Mouse (Mus musculus) midbrain, embryonic 13.5 days (tissue): ENCODE measurements around the gene Rtl3. TPM values are rescaled to one million over a fixed set of nuclear protein-coding genes. Genes with fewer than 3 reads are reported as not detected.

Experiments used
- ATAC-seq: fragments of 200-750 bp; cut with Nextera tagmentation; 2 replicates; pipeline ENCODE4 v1.8.0; 2017; ENCODE audit warnings: mild to moderate bottlenecking, moderate TSS enrichment, moderate library complexity
- H3K27ac ChIP-seq: fragments of 300-500 bp; sonication (generic); 2 replicates; pipeline ENCODE4 v1.5.1; 2015; ENCODE audit warnings: inconsistent platforms, mild to moderate bottlenecking, moderate library complexity
- H3K27me3 ChIP-seq: fragments of 300-500 bp; sonication (generic); 2 replicates; pipeline ENCODE4 v1.6.1; 2015; ENCODE audit warnings: mild to moderate bottlenecking, inconsistent platforms
- H3K36me3 ChIP-seq: fragments of 300-500 bp; sonication (generic); 2 replicates; pipeline ENCODE4 v1.6.1; 2015; ENCODE audit warnings: mild to moderate bottlenecking, inconsistent platforms
- H3K4me1 ChIP-seq: fragments of 300-500 bp; sonication (generic); replicated peaks from 2 replicates; pipeline ENCODE4 v1.6.1; 2015; ENCODE audit warnings: inconsistent platforms
- H3K4me2 ChIP-seq: fragments of 300-500 bp; sonication (generic); replicated peaks from 2 replicates; pipeline ENCODE4 v1.6.1; 2015; ENCODE audit warnings: moderate library complexity, mild to moderate bottlenecking, inconsistent platforms
- H3K4me3 ChIP-seq: fragments of 300-500 bp; sonication (generic); replicated peaks from 2 replicates; pipeline ENCODE4 v1.5.1; 2015; ENCODE audit warnings: mild to moderate bottlenecking, inconsistent platforms
- H3K9ac ChIP-seq: fragments of 300-500 bp; sonication (generic); replicated peaks from 2 replicates; pipeline ENCODE4 v1.6.1; 2015; ENCODE audit warnings: mild to moderate bottlenecking, inconsistent platforms
- H3K9me3 ChIP-seq: fragments of 300-500 bp; sonication (generic); 2 replicates; pipeline ENCODE4 v1.6.1; 2016; ENCODE audit warnings: mild to moderate bottlenecking, inconsistent platforms
- WGBS: fragments of 180-500 bp; shearing (Covaris S2); methylation state at CpG from one replicate; pipeline ENCODE4 v1.1.7; 2015; 5-methylcytosine and 5-hydroxymethylcytosine counted together
- polyA plus RNA-seq: library from polyadenylated mRNA; unstranded; fragments of >200 nt; fragmentation: Nextera tagmentation; extraction: Ambion mirVana; gene quantifications from 2 replicates; pipeline ENCODE4 v1.2.1, GENCODE M21; 2015

The Rtl3 gene
- polyA plus RNA-seq, result 0.53 and 0.74 TPM in 2 replicates

DNA sequence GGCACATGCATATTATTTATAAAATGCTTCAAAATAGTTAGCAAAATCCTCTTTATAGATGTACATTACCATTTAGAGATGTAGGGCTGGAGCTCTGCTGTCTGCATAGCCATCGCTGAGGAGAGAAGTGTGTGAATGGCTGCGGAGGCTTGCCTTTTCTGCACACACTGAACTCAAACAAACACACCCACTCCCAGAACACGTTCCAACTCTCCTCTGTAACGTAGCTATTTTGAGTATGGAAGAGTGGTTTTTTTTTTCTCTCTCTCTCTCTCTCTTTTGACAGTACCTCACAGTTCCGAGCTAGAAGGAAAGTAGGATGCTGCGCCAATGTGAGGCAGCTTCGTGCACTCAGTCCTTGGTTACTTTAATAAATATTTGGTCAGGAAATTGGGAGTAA lies at the start of gene Rtl3:
Rtl3 (minus strand) TSS at position 236 of the 400 bp plus-strand sequence.
- H3K4me1 ChIP-seq, result no peaks in the 10 kb centered on the region
- WGBS, result 76% methylated on average over 7 of the region's 7 CpGs
- no peak within 1 kb of the TSS for H3K9ac ChIP-seq
- peaks cover 5% of the 10 kb centered on the region; the same call in 1 of the 2 replicates for H3K9me3 ChIP-seq
- H3K27ac ChIP-seq, result no peak within 1 kb of the TSS
- H3K27me3 ChIP-seq, result no peaks in the 10 kb centered on the region
- H3K36me3 ChIP-seq, result no peaks in the 10 kb centered on the region
- H3K4me2 ChIP-seq, result no peak within 1 kb of the TSS
- no peak for ATAC-seq
- no peak within 1 kb of the TSS for H3K4me3 ChIP-seq

GRCm38 (mm10) chrX:106872315-106872714 lies 31.9 kb upstream of the Rtl3 start:
- WGBS, result 56% methylated on average over 4 of the region's 4 CpGs
- H3K27me3 ChIP-seq, result no peaks in the 10 kb centered on the region; the same call in 1 of the 2 replicates
- no peak for ATAC-seq
- no peaks in the 10 kb centered on the region for H3K9me3 ChIP-seq
- no peaks in the 10 kb centered on the region for H3K36me3 ChIP-seq
- H3K4me3 ChIP-seq, result no peak overlapping the region
- H3K4me1 ChIP-seq, result no peaks in the 10 kb centered on the region
- H3K4me2 ChIP-seq, result no peak overlapping the region
- no peak overlapping the region for H3K9ac ChIP-seq
- no peak overlapping the region for H3K27ac ChIP-seq

DNA sequence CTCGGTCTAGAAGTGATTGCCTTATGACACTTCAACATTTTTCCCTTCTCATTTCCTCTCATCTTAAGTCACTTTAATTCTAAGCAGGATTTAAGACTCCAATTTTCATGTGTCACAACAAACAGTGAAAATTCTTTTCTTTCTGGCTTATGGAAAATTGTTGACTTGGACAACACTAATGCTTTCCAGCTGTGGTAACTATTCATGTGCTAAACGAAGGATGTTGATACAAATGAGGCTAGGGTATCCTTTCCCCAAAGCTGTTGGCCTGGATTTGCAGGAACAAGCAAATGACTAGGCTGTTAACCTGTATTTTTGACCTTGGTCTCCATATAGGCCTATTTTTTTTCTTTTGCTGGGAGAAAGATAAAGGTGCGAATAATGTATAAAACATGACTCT lies 31.4 kb upstream of the Rtl3 start:
- 46% methylated on average over 3 of the region's 3 CpGs for whole genome bisulfite sequencing
- no peak for ATAC-seq

DNA sequence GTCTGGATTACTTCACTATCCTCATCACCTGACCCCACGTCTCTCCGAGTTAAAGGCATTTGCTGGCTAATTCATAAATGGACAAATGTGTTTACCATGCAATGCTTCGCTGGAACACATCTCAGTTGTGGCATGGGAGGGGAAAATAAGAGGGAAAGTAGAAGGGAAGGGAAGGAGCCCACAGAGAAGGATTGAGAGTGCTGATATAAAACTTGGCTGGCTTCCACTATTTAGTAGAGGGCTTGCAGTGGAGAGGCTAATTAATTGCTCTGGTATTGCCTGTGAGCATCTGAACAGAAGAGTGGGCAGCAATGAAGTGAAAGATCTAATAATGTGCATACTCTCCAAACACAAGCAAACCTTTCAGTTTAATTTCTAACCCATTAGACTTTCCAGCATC lies 31.0 kb upstream of the Rtl3 start:
- Histone ChIP-seq H3K27me3 (no peaks in the 10 kb centered on the region; the same call in 1 of the 2 replicates), H3K9me3 (no peaks in the 10 kb centered on the region), H3K4me1 (no peaks in the 10 kb centered on the region), H3K9ac (no peak overlapping the region), H3K4me2 (no peak overlapping the region), H3K36me3 (no peaks in the 10 kb centered on the region), H3K4me3 (no peak overlapping the region), H3K27ac (no peak overlapping the region)
- 81% methylated on average over 3 of the region's 3 CpGs for WGBS
- no peak for ATAC-seq

More for the DNA sequence above, 31.4 kb upstream of the Rtl3 start:
- Histone ChIP-seq H3K27ac (no peak overlapping the region), H3K9me3 (no peaks in the 10 kb centered on the region), H3K9ac (no peak overlapping the region), H3K4me3 (no peak overlapping the region), H3K4me1 (no peaks in the 10 kb centered on the region), H3K4me2 (no peak overlapping the region), H3K36me3 (no peaks in the 10 kb centered on the region), H3K27me3 (no peaks in the 10 kb centered on the region; the same call in 1 of the 2 replicates)

- Histone ChIP-seq H3K9ac (no peak overlapping the region), H3K4me3 (no peak overlapping the region), H3K36me3 (no peaks in the 10 kb centered on the region), H3K9me3 (no peaks in the 10 kb centered on the region), H3K27me3 (no peaks in the 10 kb centered on the region), H3K27ac (no peak overlapping the region), H3K4me2 (no peak overlapping the region), H3K4me1 (no peaks in the 10 kb centered on the region)
- ATAC-seq, result no peak
- 76% methylated on average over 3 of the region's 3 CpGs for WGBS
These were observed 13.3 kb upstream of the Rtl3 start for GRCm38 (mm10) chrX:106853523-106854300.

DNA sequence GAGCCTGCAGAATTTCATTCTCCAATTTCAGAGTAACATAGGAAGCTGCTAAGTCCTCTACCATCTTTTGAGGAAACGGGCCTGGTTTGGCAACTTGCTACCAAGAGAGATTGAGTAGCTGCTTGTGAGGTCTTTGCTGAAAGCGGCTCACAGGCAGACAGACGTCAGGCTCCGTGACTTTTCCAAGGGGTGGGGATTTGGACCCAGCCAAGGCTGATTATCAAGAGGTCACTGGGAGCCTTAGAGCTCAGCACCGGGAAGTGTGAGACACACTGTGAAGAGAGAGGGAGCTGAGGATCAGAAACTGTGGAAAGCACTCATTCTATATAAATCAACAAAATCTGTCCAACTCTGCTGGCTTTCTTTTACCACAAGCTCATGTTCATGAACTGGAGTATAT lies 853 bp downstream of the Rtl3 start:
- no peaks in the 10 kb centered on the region for H3K4me1 ChIP-seq
- no peaks in the 10 kb centered on the region for H3K27me3 ChIP-seq
- no peak for ATAC-seq
- no peaks in the 10 kb centered on the region for H3K36me3 ChIP-seq
- no peak overlapping the region for H3K27ac ChIP-seq
- peaks cover 5% of the 10 kb centered on the region; the same call in 1 of the 2 replicates for H3K9me3 ChIP-seq
- no peak overlapping the region for H3K9ac ChIP-seq
- H3K4me2 ChIP-seq, result no peak overlapping the region
- WGBS, result 63% methylated on average over 5 of the region's 5 CpGs
- no peak overlapping the region for H3K4me3 ChIP-seq

DNA sequence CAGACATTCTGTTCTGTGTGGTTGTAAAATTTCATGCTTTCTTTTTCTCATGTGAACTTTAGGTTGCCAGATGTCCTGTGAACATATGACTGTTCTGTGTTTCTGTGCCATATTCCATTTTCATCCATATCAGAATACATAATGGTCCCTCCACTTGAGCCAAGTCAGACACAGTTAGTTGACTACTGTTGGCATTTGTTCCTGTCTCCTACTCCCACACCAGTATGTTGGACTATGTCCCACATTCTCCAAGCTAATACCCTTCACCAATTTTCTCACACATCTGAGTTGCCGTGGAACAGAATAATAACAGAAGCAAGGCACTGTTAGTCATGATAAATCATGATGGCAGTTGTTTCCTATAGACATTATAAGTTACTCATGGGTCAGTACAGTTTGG lies 9.9 kb downstream of the Rtl3 start:
- Histone ChIP-seq H3K27me3 (no peaks in the 10 kb centered on the region), H3K4me2 (no peak overlapping the region), H3K4me3 (no peak overlapping the region), H3K36me3 (no peaks in the 10 kb centered on the region), H3K27ac (no peak overlapping the region), H3K9ac (no peak overlapping the region), H3K4me1 (no peaks in the 10 kb centered on the region), H3K9me3 (no peaks in the 10 kb centered on the region)
- 92% methylated on average over 1 of the region's 1 CpGs for WGBS
- ATAC-seq, result no peak

DNA sequence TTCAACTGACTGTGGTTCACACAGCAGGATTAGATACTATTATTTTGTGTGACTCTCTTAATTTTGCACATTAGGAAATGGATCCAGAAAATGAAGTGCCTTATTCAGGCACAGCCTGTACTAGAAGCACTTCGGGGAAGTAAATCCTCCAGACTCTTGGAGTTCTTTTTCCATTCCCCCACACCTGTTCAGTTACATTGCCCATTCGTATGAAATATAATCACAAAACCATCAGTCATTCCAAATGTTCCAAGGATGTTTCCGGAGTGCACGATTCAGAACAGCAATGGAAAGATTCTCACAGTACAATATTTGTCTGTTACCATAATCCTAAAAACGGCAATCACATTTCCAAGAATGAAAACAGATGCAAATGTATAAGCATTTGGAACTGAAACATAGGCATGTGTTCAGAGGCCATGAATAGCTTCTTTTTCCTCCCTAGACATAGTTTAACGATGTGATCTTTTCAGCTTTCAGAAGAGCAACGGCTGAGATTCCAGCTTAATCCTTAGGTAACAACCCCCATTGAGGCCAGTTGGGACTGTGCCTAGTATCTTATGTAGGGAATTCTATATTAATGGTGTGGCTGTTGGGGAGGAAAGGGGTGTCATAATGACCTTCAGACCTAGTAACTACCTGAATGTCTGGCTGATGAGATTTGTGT lies 30.8 kb downstream of the Rtl3 start:
- H3K36me3 ChIP-seq, result no peaks in the 10 kb centered on the region
- H3K4me3 ChIP-seq, result no peak overlapping the region
- ATAC-seq, result no peak
- H3K9ac ChIP-seq, result no peak overlapping the region
- H3K4me2 ChIP-seq, result no peak overlapping the region
- no peak overlapping the region for H3K27ac ChIP-seq
- 71% methylated on average over 7 of the region's 7 CpGs for WGBS
- H3K4me1 ChIP-seq, result no peaks in the 10 kb centered on the region
- H3K27me3 ChIP-seq, result no peaks in the 10 kb centered on the region
- H3K9me3 ChIP-seq, result no peaks in the 10 kb centered on the region

- H3K27me3 ChIP-seq, result no peaks in the 10 kb centered on the region
- no peak overlapping the region for H3K4me2 ChIP-seq
- no peak overlapping the region for H3K27ac ChIP-seq
- no peak for ATAC-seq
- 45% methylated on average over 2 of the region's 2 CpGs for WGBS
- H3K36me3 ChIP-seq, result no peaks in the 10 kb centered on the region
- H3K9me3 ChIP-seq, result no peaks in the 10 kb centered on the region
- H3K4me1 ChIP-seq, result no peaks in the 10 kb centered on the region
- H3K4me3 ChIP-seq, result no peak overlapping the region
- H3K9ac ChIP-seq, result no peak overlapping the region
These were observed 36.1 kb downstream of the Rtl3 start for GRCm38 (mm10) chrX:106804387-106804786.

- Histone ChIP-seq H3K4me1 (no peaks in the 10 kb centered on the region), H3K9me3 (no peaks in the 10 kb centered on the region), H3K27ac (no peak overlapping the region), H3K4me3 (no peak overlapping the region), H3K9ac (no peak overlapping the region), H3K36me3 (no peaks in the 10 kb centered on the region), H3K27me3 (no peaks in the 10 kb centered on the region), H3K4me2 (no peak overlapping the region)
- WGBS, result 8% methylated on average over 2 of the region's 2 CpGs
- ATAC-seq, result no peak
These were observed 45.8 kb downstream of the Rtl3 start for GRCm38 (mm10) chrX:106794686-106795085.
